Mouse (Mus musculus): Measurements from ENCODE around the gene Rela.

The Rela gene

GRCm38 (mm10) chr19:5636571-5637041 is 677 bp upstream of the Rela start:
- no peak for DNase-seq

- DNase-seq, result no peak
Observed at GRCm38 (mm10) chr19:5638416-5639005, 1.2 kb downstream of the Rela start.

- DNase-seq, result no peak
Observed at GRCm38 (mm10) chr19:5640339-5640738, 3.1 kb downstream of the Rela start.

GRCm38 (mm10) chr19:5641021-5641420 is 3.7 kb downstream of the Rela start:
- no peak for DNase-seq

- no peak for DNase-seq
Observed at GRCm38 (mm10) chr19:5641641-5642040, 4.4 kb downstream of the Rela start.

- DNase-seq, result no peak
Observed at GRCm38 (mm10) chr19:5645280-5645679, 8.0 kb downstream of the Rela start.

GRCm38 (mm10) chr19:5646731-5647330 is 9.5 kb downstream of the Rela start:
- no peak for DNase-seq

GRCm38 (mm10) chr19:5647791-5648190 is 10.5 kb downstream of the Rela start:
- no peak for DNase-seq

- DNase-seq, result peak; percentile 67
Observed at GRCm38 (mm10) chr19:5648401-5649297, 11.4 kb downstream of the Rela start.

- no peak for DNase-seq
Observed at GRCm38 (mm10) chr19:5649298-5649741, 12.0 kb downstream of the Rela start.

GRCm38 (mm10) chr19:5651502-5652274 is 14.4 kb downstream of the Rela start:
- no peak for DNase-seq

- no peak for DNase-seq
Observed at GRCm38 (mm10) chr19:5652570-5652969, 15.3 kb downstream of the Rela start.

- no peak for DNase-seq
Observed at GRCm38 (mm10) chr19:5653969-5654719, 16.9 kb downstream of the Rela start.

- DNase-seq, result no peak
Observed at GRCm38 (mm10) chr19:5654720-5655298, 17.5 kb downstream of the Rela start.

- no peak for DNase-seq
Observed at GRCm38 (mm10) chr19:5660942-5661751, 23.9 kb downstream of the Rela start.

GRCm38 (mm10) chr19:5662310-5662709 is 25.0 kb downstream of the Rela start:
- DNase-seq, result no peak

- DNase-seq, result peak; percentile 71
Observed at GRCm38 (mm10) chr19:5662981-5663913, 26.0 kb downstream of the Rela start, which contains the start of gene Sipa1. Sipa1 (minus strand) TSS chr19:5663707.

- DNase-seq, result no peak
Observed at GRCm38 (mm10) chr19:5664669-5665257, 27.5 kb downstream of the Rela start.

- DNase-seq, result no peak
Observed at GRCm38 (mm10) chr19:5665465-5665864, 28.2 kb downstream of the Rela start.

All from right cerebral cortex, postnatal 14 days (tissue).